In genomic region chr1:134942898-134943297, GRCm38 (mm10) we compare ENCODE assay signal across 29 mouse cellular contexts.
"Had no signal": no experiment of that assay in that cellular context is flagged by ENCODE, and none has a peak within 500 bp of the region (broad histone marks: within the 10 kb centered on the region; RNA-seq: fewer than 3 reads in every experiment).

No protein-coding gene starts in this region.

- H3K27me3 ChIP-seq: heart, embryonic 12.5 days; heart, embryonic 13.5 days; heart, embryonic 15.5 days; hindbrain, embryonic 12.5 days; hindbrain, embryonic 13.5 days; hindbrain, embryonic 15.5 days; intestine, embryonic 15.5 days; kidney, embryonic 15.5 days had no signal

- H3K4me3 ChIP-seq: heart, embryonic 12.5 days; heart, embryonic 13.5 days; heart, embryonic 15.5 days; hindbrain, embryonic 10.5 days; hindbrain, embryonic 12.5 days; hindbrain, embryonic 13.5 days; hindbrain, embryonic 15.5 days; intestine, embryonic 15.5 days; kidney, embryonic 15.5 days; layer of hippocampus, adult 2 months; left cerebral cortex, adult 2 months had no signal

- H3K27ac ChIP-seq: heart, embryonic 13.5 days; heart, embryonic 15.5 days; hindbrain, embryonic 10.5 days; hindbrain, embryonic 12.5 days; hindbrain, embryonic 13.5 days; hindbrain, embryonic 14.5 days; hindbrain, embryonic 15.5 days; hindbrain, postnatal 0 days; intestine, embryonic 15.5 days; kidney, embryonic 15.5 days; kidney, postnatal 0 days; layer of hippocampus, adult 2 months; left cerebral cortex, adult 2 months had no signal

- H3K4me2 ChIP-seq: heart, embryonic 12.5 days; heart, embryonic 13.5 days; heart, embryonic 15.5 days; hindbrain, embryonic 12.5 days; hindbrain, embryonic 13.5 days; hindbrain, embryonic 14.5 days; hindbrain, embryonic 15.5 days; intestine, embryonic 15.5 days; kidney, embryonic 15.5 days had no signal

- H3K9ac ChIP-seq: heart, embryonic 12.5 days; heart, embryonic 13.5 days; heart, embryonic 15.5 days; hindbrain, embryonic 12.5 days; hindbrain, embryonic 13.5 days; hindbrain, embryonic 14.5 days; hindbrain, embryonic 15.5 days; intestine, embryonic 15.5 days; kidney, embryonic 15.5 days had no signal

- DNase-seq: heart, postnatal 10 days; heart, postnatal 14 days; heart, postnatal 36 days; heart, postnatal 4 days; kidney, adult 11 months; kidney, adult 18-20 months; kidney, adult 2 months; kidney, adult 8-10 months; kidney, adult 9 months; kidney, postnatal 10 days; kidney, postnatal 14 days; kidney, postnatal 25 days; kidney, postnatal 4 days; layer of hippocampus, adult 9-11 months; layer of hippocampus, postnatal 36 days had no signal

- H3K4me1 ChIP-seq: hindbrain, embryonic 12.5 days; hindbrain, embryonic 13.5 days; hindbrain, embryonic 15.5 days; intestine, embryonic 15.5 days had no signal

- H3K9me3 ChIP-seq: heart, embryonic 12.5 days; heart, embryonic 13.5 days; heart, embryonic 15.5 days; hindbrain, embryonic 10.5 days; hindbrain, embryonic 12.5 days; hindbrain, embryonic 13.5 days; hindbrain, embryonic 15.5 days; intestine, embryonic 15.5 days; kidney, embryonic 15.5 days had no signal
